Mouse (Mus musculus) lung, postnatal 4 days (tissue): ENCODE results near the gene Gjc3.
"Not testable (repeated sequence)": the region's sequence is repeated elsewhere in the genome, so short reads cannot be mapped to it uniquely, and the experiment has no call there.

Experiments
- DNase-seq, 2 experiments: peaks; one replicate each; pipeline ENCODE4 v3.0.0; 2021

Gjc3 gene

DNA sequence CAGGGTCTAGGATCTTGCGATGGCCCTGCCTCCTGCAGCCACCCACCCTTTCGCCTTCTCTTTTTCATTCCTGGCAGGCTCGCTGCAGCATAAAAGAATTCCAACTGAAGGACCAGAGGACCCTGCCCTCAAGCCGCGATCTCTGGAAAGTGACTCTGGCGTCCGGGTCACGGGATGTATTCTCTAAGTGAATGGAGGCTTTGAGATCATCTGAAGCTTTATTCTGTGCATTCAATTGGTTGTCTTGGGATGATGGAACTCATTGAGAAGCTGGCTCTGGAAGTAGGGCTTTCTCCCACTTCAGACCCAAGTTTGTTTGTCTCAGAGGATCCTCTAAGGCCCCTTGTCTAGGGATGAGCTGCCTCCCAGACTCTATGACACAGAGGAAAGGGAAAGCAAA lies at the start of gene Gjc3:
Gene Gjc3 (minus strand): TSS at position 154 of the 400 bp plus-strand sequence.
- DNase-seq = no peak

DNA sequence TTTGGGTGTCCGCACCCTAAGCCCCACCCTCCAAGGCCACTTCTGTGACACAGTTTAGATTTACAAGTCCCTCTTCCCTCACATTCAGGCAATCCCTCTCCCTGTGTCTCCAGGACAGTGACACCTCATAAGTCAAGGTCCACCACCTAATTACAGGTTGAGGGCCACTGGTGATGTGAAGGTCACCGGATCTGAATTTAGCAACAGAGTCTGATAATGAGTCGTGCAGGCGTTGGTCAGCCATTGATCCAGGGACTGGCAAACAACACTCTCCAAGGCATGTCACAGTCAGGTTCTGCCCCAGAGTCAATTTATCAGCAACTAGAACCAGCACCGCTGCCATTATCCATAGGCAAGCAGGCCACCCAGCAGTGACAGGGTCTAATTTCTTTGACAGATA lies 49.5 kb upstream of the Gjc3 start:
- DNase-seq = no peak

DNA sequence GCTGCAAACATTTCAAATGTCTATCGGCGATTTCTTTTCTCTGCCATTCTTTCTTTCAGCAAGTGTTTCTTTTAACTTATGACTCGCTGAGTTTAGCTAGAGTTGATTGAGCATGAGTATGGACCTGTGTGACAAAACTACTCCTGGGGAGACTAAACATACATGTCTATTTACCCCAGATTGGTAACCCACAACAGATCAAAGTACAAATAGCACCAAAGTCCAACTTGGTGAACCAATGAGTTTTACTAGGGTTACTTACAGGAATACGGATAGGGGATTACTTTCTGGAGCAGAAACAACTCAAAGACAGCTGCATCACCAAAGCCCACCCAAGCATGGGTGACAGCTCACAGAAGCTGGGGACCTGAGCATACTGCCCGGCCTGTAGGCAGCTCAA lies 46.5 kb upstream of the Gjc3 start:
- no peak for DNase-seq

DNA sequence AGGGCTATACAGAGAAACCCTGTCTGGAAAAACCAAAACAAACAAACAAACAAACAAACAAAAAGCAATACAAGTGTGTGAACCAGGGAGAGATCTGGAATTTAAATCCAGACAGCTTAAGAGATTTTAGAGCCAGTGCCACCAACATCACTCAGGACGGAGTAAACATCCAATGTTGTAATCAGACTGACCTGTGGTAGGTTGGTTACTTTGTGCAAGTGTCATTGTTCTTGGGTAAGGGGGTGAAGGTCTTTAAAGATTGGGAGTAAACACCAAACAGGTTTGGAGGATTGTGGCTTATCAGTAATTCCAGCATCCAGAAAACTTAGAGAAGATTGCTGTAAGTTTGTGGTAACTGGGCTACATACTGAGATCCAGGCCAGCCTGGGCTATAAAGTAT lies 23.5 kb upstream of the Gjc3 start:
- no peak for DNase-seq

DNA sequence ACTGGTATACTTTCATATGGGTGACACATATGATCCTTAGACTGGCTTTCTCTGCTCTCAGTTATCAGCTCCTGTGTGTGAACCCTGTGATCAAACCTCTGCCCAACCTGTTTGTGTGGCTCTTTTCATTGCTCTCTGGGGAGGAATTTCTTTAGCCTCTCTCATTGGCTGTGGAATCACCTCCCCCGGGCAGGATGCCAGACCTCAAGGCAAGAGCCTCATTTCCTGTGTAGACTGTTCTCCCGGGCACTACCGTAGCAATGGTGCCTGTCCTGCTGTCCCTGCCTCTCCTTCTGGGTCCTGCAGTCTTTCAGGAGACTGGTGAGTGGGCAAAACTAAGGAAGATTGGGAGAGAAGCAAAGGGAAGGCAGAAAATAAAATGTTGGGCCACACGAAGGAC lies 18.4 kb upstream of the Gjc3 start, which contains the start of gene Azgp1:
Gene Azgp1 (plus strand): TSS at position 221 of the 400 bp plus-strand sequence.
- peak in 1 of 2 experiments; percentile 24 for DNase-seq

DNA sequence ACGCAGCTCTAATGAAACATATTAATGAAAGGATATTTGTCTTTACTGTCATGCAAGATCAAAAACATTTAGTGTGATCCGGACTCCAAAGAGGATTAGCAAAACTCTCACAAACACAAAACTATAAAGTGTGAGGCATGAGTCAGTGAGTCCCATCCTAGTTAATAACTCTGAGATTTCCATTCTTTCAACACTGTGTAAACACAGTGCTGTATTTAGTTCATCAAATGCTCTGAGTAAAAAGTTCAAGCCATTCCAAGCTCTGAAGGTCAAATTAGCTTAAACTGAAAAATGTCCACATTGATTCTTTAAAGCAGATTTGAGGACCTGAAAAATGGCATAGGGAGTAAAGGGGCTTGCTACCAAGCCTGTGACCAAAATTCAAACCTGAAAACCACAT lies 16.2 kb upstream of the Gjc3 start:
- no peak for DNase-seq

DNA sequence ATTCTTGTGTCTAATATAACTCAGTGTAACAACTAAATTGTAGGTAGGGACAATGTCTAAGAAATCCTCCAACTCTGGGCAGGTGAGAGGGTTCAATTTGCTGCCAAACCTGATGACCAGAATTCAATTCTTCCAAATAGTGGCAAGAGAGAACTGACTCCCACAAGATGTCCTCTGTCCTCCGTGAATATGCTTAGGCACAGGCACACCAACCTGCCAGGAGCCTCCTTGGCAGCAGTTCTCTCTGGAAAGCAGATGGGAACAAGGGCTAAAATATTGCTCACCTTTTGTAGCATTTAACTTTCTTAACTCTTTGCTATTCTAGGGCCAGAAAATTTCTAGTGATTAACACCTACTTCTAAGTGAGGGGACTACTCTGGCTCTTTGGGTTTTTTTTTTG lies 14.4 kb upstream of the Gjc3 start:
- DNase-seq = no peak

DNA sequence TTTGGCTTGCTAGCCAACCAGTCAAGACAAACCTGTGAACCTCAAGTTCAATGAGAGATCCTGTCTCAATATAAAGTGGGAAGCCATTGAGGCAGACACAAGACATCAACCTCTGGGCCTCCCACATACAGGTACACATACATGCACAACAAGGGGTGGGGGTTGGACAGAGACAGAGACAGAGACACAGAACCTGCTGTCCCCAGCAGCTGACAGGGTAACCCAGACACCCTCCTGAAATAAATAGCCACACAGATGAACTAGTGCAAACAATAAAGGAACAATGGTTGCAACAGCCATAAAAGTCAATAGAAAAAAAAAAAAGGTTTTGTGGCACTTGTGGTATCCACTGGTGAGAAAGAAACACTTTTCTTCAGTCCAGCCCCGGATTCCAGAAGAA lies 12.5 kb upstream of the Gjc3 start:
- no peak for DNase-seq

DNA sequence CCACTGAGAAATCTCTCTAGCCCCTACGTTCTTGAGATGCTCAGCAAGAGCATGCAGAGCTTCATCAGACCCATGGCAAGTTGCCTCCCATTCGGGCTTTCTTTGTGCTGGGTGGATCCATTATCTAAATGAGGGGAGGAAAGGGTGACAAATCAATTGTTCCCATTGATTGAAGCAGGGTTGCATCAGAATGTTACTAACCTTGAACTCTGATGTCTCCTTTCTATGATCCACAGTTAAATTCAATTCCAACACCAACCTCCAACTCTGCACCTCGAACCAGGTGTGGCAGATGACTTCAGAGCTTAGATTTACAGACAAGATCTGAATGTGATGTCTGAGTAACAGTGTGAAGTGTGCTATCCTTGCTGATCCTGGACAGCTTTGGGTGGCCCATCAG lies 11.8 kb upstream of the Gjc3 start:
- no peak for DNase-seq

DNA sequence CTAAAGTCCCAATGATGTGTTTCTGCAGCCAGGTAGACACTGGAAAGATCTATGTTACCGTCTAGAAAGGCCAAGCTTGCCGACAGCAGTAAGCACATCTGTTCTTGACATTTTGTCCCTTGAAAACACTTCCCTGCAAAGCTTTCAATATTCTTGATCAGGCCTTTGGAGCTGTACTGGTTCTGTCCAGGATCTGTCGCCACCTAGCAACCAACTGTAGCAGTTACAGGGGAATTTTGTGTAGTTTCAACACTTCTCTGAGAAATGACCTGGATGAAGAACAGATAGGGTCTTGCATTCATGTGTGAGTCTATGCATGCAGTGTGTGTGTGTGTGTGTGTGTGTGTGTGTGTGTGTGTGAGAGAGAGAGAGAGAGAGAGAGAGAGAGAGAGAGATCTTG lies 10.8 kb upstream of the Gjc3 start:
- no peak for DNase-seq

DNA sequence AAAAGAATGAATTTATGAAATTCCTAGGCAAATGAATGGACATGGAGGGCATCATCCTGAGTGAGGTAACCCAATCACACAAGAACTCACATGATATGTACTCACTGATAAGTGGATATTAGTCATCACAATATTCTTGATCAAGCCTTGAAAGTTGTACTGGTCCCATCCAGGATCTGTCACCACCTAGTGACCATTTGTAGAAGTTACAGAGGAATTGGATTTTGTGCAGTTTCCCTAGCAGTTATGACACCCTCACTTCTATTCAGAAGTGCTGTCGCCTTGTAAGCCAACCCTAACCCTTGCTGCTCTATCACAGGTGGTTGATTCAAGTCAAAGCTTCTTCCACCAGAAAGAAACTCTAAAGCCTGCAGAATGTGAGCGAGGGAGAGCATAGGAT lies 10.3 kb upstream of the Gjc3 start:
- DNase-seq = no peak

DNA sequence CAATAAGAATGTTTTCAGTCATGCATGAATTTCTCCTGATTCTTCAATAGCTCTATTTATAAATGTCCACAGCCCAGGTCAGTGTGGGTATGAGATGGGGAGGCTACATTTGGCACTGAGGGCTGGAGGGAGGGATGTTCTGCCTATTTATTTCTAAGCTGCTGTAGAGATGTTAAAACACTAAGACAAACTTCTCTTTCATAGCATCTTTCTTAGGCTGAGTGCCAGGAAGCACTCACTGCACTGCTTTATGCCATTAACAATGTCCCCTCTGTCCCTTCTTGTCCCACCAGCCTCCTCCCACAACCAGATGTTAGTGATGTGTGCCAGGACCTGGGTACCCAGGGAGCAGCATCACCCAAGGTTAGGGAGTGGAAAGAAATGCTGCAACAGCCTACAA lies 3.6 kb upstream of the Gjc3 start:
- DNase-seq = no peak

DNA sequence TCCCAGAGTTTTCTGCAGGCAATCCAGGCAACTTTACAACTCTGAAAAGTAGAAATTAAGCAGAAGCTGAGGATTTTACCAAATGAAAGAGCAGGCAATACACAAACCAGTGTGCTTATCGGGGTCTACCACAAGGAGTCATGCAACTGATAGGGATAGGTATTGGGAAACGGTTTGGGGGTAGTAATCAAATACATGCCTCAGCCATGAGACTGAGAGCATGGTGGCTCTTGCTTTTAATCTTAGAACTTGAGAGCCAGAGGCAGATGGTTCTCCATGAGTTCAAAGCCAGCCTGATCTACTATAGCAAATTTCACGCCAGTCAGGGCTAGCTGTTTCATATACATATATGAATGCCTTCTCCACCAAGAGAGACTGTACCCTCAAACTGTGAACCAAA lies 6.5 kb downstream of the Gjc3 start:
- DNase-seq = no peak

DNA sequence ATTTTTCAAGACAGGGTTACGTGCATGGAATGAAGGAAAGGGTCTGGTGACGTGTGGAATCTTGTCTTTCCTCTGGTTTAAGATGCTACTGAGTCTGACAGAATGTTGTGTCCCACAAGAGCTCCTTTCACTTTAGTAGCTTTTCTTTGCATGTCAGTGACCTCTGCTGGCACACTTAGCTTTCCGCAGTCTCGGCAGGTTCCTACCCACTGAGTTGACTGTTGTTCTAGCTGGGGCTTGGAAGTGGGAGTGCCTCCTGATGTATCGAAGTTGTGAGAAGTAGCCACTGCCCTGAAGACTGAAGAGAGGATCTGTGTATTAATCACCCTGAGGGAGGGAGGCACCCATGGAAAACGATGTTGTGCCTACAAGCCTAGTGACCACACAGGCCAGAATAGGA lies 11.7 kb downstream of the Gjc3 start:
- peak; percentile 22 to 47 for DNase-seq

DNA sequence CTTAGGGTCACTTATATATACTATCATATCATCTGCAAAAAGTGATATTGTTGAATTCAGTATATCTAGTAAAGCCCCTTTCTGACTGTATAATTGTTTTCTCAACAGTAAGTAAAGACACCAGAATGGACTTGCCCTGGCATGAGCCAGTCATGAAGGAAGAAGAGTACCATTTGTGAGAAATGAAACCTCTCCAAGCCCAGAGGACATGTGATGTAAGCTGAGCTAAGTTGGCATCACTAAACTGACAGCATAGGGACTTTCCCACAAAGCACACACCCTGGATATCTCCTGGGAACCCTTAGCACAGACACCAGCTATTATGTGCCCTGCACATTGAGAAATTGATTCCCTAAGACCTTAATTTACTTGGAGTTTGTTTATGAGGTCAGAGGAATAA lies 15.6 kb downstream of the Gjc3 start:
- DNase-seq = no peak

DNA sequence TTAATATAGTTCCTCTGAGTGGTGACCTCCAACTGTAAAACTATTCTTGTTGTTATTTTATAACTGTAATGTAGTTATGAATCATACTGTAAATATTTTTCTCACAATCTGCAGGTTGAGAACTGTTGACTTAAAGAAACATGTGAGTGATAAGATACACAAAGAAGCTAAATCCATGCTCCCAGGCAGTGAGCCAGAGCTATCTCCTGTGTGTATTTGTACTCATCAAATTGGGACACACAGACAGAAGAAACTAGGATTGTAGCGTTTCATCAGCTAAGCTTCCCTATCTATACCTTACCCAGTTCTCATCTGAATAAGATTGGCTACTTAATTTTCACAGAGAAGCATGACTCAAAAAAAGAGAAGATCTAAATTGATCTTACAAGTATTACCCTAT lies 19.8 kb downstream of the Gjc3 start:
- DNase-seq = no peak

DNA sequence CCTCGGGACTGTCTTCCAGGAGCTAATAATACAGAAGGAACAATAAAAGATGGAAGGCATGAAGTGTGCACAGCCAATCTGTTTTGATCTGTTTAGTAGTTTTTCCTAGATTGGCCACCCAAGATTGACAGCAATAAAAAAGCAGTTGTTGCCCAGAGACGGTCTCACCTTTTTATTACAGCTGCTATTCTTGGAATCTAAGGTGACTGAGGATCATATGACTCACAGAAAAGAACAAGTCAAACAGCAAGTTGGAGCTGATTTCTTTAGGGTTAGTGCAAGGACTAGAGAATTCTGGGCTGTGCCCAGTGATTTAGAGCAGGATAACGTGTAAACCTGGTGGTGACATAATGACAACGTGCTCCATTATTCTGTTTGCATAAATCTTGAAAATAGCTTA lies 21.9 kb downstream of the Gjc3 start:
- DNase-seq = no peak

DNA sequence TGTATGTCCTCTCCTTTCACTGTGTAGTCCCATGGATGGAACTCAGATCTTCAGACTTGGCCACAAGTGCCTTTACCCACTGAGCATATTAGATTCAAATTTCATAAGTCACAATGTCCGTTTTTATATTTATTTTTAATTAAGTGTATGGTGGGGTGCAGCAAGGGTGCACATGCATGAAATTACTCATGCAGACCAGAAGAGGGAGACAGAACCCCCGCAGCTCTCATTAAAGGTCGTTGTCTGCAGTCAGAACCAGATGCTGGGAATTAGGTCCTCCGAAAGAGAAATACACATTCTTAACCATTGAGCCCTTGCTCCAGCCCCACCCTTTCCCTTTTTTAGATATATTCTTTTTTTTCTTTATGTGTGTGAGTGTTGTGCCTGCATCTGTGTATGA lies 25.7 kb downstream of the Gjc3 start:
- DNase-seq = no peak

DNA sequence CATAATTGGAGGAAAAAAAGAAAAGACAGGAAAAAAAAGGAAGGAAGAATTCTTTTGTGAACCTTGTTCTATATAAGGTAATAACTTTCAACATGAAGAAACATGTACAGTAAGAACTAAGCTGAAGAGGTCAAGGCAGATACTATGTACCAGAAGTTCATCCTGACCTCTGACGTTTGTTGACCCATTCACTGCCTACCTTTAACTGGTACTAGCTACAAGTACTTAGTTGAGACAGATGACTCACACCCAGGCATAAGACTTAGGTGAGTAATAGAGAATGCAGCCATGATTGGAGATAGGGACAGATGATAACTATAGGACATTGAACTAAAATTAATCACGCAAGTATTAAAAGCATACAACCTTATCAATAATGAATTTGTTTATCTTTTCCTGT lies 26.4 kb downstream of the Gjc3 start:
- DNase-seq = no peak

DNA sequence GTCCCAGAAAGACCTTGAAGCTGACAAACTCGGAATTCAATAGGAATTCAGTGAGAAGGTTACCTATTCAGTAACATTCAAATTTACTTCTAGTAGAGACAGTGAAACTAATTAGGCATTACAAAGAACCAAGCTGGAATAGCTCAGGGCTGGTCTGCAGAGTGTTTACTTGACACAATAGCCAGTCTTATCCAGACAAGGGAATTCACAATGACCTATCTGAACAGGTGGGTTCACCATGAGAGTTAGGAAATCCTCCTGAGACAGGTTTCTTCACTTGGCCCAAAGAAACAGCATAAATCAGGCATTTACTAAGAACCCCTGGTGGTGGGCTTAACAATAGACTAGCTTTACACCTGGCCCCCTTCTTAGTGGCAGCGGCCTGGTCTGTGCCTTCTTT lies 29.0 kb downstream of the Gjc3 start:
- DNase-seq = not testable (repeated sequence)

DNA sequence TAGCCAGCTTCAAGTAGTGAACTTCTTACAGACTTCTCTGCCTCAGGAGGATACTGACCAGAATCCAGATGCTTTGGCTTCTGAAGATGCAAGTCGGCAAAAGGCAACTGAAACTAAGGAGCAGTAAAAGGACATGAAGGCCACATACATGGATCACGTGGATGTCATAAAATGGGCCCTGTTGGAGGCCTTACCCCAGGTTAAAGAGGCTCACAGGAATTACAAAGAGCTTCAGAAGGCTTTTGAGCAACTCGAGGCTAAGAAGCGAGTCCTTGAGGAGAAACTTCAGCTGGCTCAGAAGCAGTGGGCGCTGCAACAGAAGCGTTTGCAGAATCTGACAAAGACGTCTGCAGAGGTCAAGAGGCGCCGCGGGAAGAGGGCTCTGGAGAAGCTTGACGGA lies 34.5 kb downstream of the Gjc3 start:
- no peak for DNase-seq

DNA sequence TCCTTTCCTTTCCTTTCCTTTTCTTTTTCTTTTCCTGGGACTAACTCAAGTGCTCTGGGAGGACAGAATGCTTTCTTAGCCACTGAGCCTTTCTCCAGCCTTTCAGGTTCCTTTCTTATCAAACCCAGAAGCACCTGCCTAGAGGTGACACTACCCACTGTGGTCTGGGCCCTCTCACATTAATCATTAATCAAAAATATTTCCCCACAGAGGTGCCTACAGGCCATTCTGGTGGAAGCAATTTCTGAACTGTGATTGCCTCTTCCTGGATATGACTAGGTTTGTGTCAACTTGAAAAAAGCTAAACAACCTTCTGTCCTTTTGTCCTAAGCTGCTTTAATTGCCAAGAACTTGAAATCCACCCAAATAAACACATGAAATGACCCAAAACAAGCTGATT lies 40.7 kb downstream of the Gjc3 start:
- DNase-seq = no peak

DNA sequence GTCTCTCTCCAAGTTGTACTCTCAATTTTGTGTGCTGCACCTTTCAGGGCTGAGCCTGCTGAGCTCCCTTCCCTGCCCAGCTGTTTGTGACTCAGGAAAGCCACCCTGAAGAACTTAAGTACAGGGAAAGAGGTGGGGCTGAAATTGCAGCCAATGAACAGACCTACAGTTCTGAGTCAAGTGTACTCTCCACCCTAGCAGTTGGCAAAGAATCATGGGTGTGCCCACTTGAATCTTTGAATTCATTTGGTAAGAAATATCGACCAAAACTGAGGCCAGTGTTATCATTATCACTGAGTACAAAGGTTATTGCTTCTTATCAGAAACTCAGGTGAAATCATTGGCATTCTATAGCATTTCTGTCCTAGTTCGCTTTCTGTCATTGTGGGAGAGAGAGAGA lies 41.4 kb downstream of the Gjc3 start, which contains the start of gene Cyp3a13:
Gene Cyp3a13 (minus strand): TSS at position 88 of the 400 bp plus-strand sequence.
- peak; percentile 27 to 39 for DNase-seq

DNA sequence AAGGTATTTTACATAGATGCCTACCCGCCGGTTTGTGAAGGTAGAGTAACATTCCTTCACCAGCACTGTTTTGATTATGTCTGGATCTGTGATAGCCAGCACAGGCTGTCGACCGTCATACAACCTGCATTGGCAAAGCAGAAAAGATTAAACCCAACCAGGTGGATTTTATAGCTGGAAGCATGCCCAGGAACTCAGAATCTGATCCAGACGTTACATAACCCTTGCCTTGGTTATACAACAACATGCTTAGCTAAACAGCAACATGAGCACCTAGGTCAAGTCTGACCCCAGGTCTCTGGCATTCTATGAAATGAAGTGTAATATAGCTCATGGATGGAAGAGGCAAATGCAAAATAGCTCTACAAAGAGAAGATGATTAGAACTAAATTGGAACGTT lies 47.3 kb downstream of the Gjc3 start:
- no peak for DNase-seq

DNA sequence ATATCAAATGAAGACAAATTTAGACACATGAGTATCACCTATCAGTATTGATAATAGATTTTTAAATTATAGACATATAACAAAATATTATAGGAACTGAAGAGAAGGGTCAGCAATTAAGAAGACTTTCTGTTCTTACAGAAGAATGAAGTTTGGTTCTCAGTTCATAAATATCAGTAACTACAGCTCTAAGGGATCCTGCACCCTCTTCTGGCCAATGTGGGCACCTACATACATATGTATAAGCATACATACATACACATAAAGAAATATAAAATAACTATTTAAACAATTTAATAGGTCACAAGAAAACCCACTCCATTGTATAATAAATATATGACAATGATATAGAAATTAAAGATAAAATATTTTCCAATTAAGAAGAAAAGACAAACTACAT lies 48.4 kb downstream of the Gjc3 start:
- DNase-seq = no peak
